Mouse (Mus musculus): ENCODE data around the gene Itga8. TPM values are rescaled to one million over a fixed set of nuclear protein-coding genes. Genes with fewer than 3 reads are reported as not detected.

Gene Itga8
- total and polyA plus RNA-seq, 3 experiments = 3.5 to 10.6 (median 7.5) TPM

DNA sequence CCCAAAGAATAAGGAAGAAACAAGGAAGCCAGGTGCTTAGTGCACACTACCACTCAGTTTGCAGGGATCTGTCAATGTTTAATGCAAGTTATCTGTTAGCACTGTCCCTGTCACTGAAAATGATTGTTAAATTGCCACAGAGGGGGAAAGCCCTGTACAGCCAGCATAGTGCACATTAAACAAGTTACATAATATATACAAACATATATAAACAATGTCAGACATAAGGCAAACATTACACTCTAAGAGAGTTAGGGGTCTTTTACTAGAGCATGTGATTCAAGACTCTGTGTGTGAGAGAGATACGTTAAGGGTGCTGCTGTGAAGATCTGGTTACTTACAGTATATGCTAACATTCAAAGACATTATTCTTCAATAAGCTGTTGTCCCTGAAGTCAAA lies 148.2 kb downstream of the Itga8 start:
- no peaks in the 10 kb centered on the region for H3K27me3 ChIP-seq (replicated peaks)
- no peak overlapping the region for H3K27ac ChIP-seq (ENCODE audit: insufficient read depth, low read depth)
- in situ Hi-C loops (cut with MboI; ENCODE audit: low pct_ligation_motif_present, low pct_unique_long_range_greater_than_20kb, low sequenced_read_pairs) (no loop called here), dilution Hi-C loops (cut with MboI; ENCODE audit: extremely low pct_ligation_motif_present, extremely low pct_unique_long_range_greater_than_20kb, low sequenced_read_pairs) (no loop called here)
- no peaks in the 10 kb centered on the region for H3K79me2 ChIP-seq (replicated peaks; ENCODE audit: control insufficient read depth, extremely low read depth, insufficient read depth, poor library complexity, severe bottlenecking)
- no peak for DNase-seq (ENCODE audit: extremely low read depth)
- H3K4me3 ChIP-seq (replicated peaks in 1 of 3; ENCODE audit: low read depth in 2 of 3, low read length in 2 of 3, poor library complexity in 1 of 3) = no peak overlapping the region
- TF ChIP-seq RAD21 (IDR thresholded peaks at IDR 0.05; ENCODE audit: low read depth, low read length) (no peak), USF1 (IDR thresholded peaks at IDR 0.05; ENCODE audit: low read depth, low read length) (no peak), RCOR1 (conservative IDR thresholded peaks at IDR 0.05; ENCODE audit: low read depth, low read length) (no peak), POLR2A (IDR thresholded peaks at IDR 0.05; ENCODE audit: low read depth, low read length) (no peak), POLR2AphosphoS2 (IDR thresholded peaks at IDR 0.05; ENCODE audit: low read depth, low read length) (no peak), BHLHE40 (IDR thresholded peaks at IDR 0.05; ENCODE audit: low read depth, low read length) (no peak), EP300 (IDR thresholded peaks at IDR 0.05; ENCODE audit: low read length) (no peak), ELF1 (IDR thresholded peaks at IDR 0.05; ENCODE audit: low read depth, low read length) (no peak), CHD1 (IDR thresholded peaks at IDR 0.05; ENCODE audit: low read depth, low read length) (no peak), MAX (IDR thresholded peaks at IDR 0.05; ENCODE audit: low read length) (no peak), PAX5 (IDR thresholded peaks at IDR 0.05; ENCODE audit: low read length) (no peak), TBP (conservative IDR thresholded peaks at IDR 0.05; ENCODE audit: low read depth, low read length) (no peak), USF2 (conservative IDR thresholded peaks at IDR 0.05; ENCODE audit: low read depth, low read length) (no peak), GABPA (IDR thresholded peaks at IDR 0.05; ENCODE audit: insufficient replicate concordance, low read depth, low read length) (no peak), SMC3 (IDR thresholded peaks at IDR 0.05; ENCODE audit: low read depth, low read length) (no peak), KAT2A (IDR thresholded peaks at IDR 0.05; ENCODE audit: insufficient replicate concordance, low read length) (no peak)
- peaks cover 16 to 74% of the 10 kb centered on the region in 2 experiments for H3K36me3 ChIP-seq (replicated peaks in 1 of 2; ENCODE audit: control insufficient read depth in 1 of 2, insufficient read depth in 1 of 2, low read length in 1 of 2)
- no peak overlapping the region for H3K9ac ChIP-seq (ENCODE audit: insufficient read depth, low read depth)
- H3K4me1 ChIP-seq (ENCODE audit: control insufficient read depth in 1 of 2, insufficient read depth in 2 of 2) = no peaks in the 10 kb centered on the region
- no peaks in the 10 kb centered on the region for H3K9me3 ChIP-seq (replicated peaks; ENCODE audit: low read length)
- H3K4me2 ChIP-seq (ENCODE audit: insufficient read depth, low read depth, poor library complexity, severe bottlenecking) = no peak overlapping the region

DNA sequence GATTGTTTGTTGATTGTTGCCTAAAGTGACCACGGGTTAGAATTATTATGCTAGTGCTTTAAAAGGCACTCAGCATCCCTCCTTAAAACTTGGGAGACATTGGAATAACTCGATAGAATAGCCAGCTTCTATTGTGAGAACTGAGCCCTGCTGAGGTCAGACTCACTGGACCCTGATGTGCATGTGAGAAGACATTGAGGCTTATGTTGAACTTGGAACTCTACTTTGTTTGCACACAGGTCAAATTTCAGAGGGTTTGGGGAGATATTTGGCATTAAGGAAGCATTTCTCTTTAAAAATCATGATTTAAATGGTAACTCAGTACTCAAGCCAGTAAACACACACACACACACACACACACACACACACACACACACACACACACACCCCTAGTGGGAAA lies 153.8 kb downstream of the Itga8 start:
- Histone ChIP-seq H3K4me3 (replicated peaks in 1 of 3; ENCODE audit: low read depth in 2 of 3, low read length in 2 of 3, poor library complexity in 1 of 3) (no peak overlapping the region), H3K27me3 (replicated peaks) (no peaks in the 10 kb centered on the region), H3K27ac (ENCODE audit: insufficient read depth, low read depth) (no peak overlapping the region), H3K9ac (ENCODE audit: insufficient read depth, low read depth) (no peak overlapping the region), H3K36me3 (replicated peaks in 1 of 2; ENCODE audit: control insufficient read depth in 1 of 2, insufficient read depth in 1 of 2, low read length in 1 of 2) (peaks cover 11 to 74% of the 10 kb centered on the region in 2 experiments), H3K4me1 (ENCODE audit: control insufficient read depth in 1 of 2, insufficient read depth in 2 of 2) (no peaks in the 10 kb centered on the region), H3K9me3 (replicated peaks; ENCODE audit: low read length) (no peaks in the 10 kb centered on the region), H3K79me2 (replicated peaks; ENCODE audit: control insufficient read depth, extremely low read depth, insufficient read depth, poor library complexity, severe bottlenecking) (no peaks in the 10 kb centered on the region), H3K4me2 (ENCODE audit: insufficient read depth, low read depth, poor library complexity, severe bottlenecking) (no peak overlapping the region)
- dilution Hi-C loops (cut with MboI; ENCODE audit: extremely low pct_ligation_motif_present, extremely low pct_unique_long_range_greater_than_20kb, low sequenced_read_pairs) = no loop called here
- in situ Hi-C loops (cut with MboI; ENCODE audit: low pct_ligation_motif_present, low pct_unique_long_range_greater_than_20kb, low sequenced_read_pairs) = loop anchor here (10.0 kb wide), 1 partner anchor 147 kb away; no protein-coding TSS in a partner anchor
- no peak for DNase-seq (ENCODE audit: extremely low read depth)
- TF ChIP-seq MEF2A (IDR thresholded peaks at IDR 0.05; ENCODE audit: borderline replicate concordance, low read depth, low read length) (no peak), ZNF384 (IDR thresholded peaks at IDR 0.05; ENCODE audit: low read depth, low read length) (no peak), MAFK (IDR thresholded peaks at IDR 0.05; ENCODE audit: insufficient replicate concordance, low read length) (no peak)

Data from CH12.LX (cell line).